Mouse (Mus musculus): ENCODE measurements around the gene Olfr1036.
"Not testable (repeated sequence)": the region's sequence is repeated elsewhere in the genome, so short reads cannot be mapped to it uniquely, and the experiment has no call there.

Olfr1036 gene

DNA sequence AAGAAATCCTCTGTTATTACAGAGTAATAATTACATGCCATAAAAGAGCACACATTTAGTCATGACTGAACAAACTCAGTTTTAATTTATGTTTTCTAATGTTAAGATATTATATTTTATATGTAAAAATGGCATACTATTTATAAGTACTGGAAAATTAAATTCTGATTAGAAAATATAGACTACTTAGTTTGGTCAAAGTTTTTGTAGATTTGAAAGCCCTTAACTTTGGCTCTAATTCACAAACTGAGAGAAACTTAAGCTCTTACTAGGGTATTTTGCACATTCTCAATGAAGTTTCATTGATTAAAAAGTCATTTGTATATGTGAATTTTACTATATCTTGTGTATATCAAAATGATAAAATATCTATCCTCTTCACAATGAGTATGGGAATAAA is at the start of gene Olfr1036:
Gene Olfr1036, plus strand, starts transcription at position 301 of the 400 bp plus-strand sequence.
- not testable (repeated sequence) for DNase-seq (ENCODE audit: low read depth in 2 of 2, low spot score in 2 of 2)

DNA sequence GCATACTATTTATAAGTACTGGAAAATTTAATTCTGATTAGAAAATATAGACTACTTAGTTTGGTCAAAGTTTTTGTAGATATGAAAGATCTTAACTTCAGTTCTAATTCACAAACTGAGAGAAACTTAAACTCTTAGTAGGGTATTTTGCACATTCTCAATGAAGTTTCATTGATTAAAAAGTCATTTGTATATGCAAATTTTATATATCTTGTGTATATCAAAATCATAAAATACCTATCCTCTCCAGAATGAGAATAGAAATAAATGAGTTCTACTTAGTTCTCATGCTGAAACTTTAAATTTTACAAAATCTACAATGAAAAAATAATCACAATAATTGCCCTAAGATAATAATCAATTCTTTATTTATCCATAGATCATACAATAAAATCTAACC is 28.2 kb upstream of the Olfr1036 start, which contains the start of gene Olfr1034:
Gene Olfr1034, plus strand, starts transcription at position 301 of the 400 bp plus-strand sequence.
- no peak for DNase-seq (ENCODE audit: low read depth in 2 of 2, low spot score in 2 of 2)

DNA sequence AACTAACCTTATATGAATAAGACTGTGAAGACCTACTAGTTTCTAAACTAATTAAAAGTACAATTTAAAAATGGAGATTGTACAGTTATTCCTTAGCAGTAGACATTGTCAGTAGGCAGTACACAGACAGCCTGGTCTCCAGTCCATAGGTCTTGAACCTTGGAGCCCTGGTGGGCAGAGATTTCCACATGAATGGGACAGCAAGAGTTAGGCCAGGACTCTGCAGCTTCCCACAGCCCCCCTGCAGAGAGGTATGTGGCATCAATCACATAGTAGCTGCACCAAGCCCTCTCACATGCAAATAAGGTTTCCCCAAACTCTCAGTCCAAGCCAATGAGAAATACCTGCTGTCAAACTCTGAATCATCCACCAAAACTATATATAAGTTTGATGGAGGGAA is 23.0 kb upstream of the Olfr1036 start:
- not testable (repeated sequence) for DNase-seq (ENCODE audit: low read depth in 2 of 2, low spot score in 2 of 2)

DNA sequence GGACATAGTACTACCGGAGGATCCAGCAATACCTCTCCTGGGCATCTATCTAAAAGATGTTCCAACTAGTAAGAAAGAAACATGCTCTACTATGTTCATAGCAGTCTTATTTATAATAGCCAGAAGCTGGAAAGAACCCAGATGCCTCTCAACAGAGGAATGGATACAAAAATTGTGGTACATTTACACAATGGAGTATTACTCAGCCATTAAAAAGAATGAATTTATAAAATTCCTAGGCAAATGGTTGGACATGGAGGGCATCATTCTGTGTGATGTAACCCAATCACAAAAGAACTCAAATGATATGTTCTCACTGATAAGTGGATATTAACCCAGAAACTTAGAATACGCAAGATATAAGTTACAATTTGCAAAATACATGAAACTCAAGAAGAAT is 10.0 kb upstream of the Olfr1036 start:
- not testable (repeated sequence) for DNase-seq (ENCODE audit: low read depth in 2 of 2, low spot score in 2 of 2)

DNA sequence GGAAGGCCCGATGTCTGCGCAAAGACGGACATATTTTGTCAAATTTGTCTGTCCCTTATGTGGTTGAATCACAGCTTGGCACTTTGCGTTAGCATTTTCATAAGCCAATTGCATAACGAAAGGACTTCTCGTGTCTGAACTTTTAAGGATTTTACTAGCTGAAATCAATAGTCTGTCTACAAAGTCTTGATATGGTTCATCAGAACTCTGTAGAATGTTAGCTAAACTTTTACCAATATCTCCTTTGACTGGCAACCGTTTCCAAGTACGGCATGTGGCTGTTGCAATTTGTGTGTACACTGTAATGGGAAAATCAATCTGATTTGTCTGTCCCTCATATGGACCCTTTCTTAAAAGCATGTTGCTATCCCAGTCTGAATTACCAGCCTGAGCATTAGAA is 3.6 kb upstream of the Olfr1036 start:
- DNase-seq (ENCODE audit: low read depth in 2 of 2, low spot score in 2 of 2) = no peak

DNA sequence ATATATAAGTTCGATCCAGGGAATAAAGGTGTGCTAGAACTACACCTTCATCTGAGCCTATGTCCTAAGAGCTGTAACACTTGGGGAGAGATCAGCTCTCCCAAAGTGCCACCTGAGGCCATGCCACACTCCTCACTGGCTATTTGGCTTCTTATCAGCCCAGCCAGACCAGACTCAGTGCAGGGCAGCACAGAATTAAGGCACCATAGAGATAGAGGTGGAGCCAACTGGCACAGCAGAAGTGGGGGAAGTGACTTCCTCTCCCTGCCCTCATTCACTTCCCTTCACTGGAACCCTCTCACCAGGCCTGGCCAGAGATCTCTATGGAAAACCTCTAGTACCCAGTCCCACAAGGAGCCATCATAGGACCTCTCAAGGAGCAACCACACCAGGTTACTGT is 6.7 kb downstream of the Olfr1036 start:
- DNase-seq (ENCODE audit: low read depth in 2 of 2, low spot score in 2 of 2) = not testable (repeated sequence)

DNA sequence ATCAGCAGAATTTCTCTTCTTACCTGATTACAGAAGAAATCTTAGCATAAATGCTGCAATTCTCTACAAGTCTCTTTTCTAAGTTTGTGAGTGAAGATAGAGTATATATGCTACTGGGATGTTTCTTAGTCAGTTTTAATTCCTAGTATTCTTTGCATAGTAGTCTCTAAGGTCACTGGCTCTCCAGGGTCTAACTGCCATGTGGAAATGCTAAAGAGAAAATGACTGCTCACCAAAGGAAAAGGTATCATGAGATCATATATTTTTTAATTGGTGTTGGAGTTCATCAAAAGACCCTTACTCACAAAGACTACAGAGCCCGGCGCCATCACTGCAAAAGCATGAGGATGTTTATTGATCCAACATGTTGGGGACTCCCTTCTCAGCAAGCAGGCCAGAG is 13.5 kb downstream of the Olfr1036 start, which contains the start of gene Olfr1037:
Gene Olfr1037, minus strand, starts transcription at position 101 of the 400 bp plus-strand sequence.
- no peak for DNase-seq (ENCODE audit: low read depth in 2 of 2, low spot score in 2 of 2)

All from CD8-positive naive resting alpha-beta T cell, adult 2 months (primary cell).